Mouse (Mus musculus) frontal cortex, postnatal 25 days (tissue): ENCODE results near the gene Tead3.
"Not testable (repeated sequence)": the region's sequence is repeated elsewhere in the genome, so short reads cannot be mapped to it uniquely, and the experiment has no call there.

Experiments
- DNase-seq, 2 experiments: peaks; one replicate each; pipeline ENCODE4 v3.0.0; 2022; ENCODE audit warnings: low spot score in 2 of 2

Gene Tead3

GRCm38 (mm10) chr17:28360531-28361277, 10.1 kb upstream of the Tead3 start:
- no peak for DNase-seq

DNA sequence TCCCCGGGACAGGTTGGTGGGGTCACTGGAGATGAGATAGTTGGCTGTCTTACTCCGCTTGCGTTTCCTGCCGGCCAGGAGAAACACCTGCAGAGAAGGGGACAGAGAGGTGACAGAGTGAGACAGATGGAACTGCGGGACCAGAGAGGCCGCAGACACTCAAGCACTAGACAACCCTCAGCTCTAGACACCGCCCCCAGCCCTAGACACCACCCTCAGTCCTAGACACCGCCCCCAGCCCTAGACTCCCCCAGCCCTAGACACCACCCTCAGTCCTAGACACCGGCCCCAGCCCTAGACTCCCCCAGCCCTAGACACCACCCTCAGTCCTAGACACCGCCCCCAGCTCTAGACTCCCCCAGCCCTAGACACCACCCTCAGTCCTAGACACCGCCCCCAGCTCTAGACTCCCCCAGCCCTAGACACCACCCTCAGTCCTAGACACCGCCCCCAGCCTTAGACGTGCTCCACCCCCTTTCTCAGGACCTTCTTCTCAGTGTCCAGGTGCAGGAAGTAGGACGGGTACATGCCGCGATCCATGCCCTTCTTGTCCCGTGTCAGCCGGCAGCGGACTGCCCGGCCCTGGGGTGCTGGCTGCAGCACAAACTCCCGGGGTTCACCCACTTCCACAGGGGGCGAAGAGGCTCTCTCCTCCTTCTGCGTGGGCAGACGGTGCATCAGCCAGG, 8.1 kb upstream of the Tead3 start:
- DNase-seq: not testable (repeated sequence)

DNA sequence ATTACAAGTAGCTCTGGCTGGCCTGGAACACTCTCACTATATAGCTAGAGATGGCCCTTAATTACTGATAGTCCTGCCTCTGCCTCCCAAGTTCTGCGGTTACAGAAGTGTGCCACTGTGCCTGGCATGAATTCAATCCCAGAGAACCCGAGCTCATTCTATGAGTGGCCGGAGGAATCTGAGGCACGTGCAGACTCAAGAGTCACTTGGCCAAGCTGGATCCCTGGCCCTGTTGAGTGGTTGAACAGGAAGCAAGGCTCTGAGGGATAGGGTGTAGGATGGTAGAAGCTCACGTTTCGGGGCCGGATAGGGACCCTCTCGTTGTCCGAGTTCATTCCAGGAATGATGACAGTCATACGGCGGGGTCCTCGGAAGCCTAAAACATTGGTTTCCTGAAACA, 5.3 kb upstream of the Tead3 start:
- DNase-seq: no peak

- DNase-seq: no peak
Observed at GRCm38 (mm10) chr17:28352018-28352417, 1.4 kb upstream of the Tead3 start.

DNA sequence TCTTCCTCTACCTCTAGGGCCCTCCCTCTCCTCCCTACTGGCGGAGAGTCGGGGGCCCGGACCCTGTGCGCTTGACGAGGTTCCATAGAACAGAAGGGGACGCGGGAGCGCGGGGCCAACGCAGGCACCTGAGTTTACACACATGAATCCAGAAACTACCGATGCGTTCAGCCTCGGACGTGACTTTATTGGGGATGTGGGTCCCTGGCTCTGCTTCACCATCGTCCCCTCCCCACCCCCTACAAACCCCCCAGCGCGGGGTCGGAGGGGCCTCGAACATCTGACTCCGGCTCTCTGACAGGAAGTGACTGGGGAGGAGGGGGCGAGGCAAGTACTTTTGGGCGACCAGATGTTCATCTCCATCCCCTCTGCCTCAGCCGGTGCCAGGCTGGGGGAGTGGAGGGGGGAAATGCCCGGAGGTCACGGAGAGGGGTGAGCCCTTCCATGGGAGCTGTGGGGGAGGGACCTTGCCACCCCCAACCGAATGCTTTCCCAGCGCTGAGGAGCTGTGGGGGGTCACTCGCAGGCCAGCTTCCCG, 805 bp upstream of the Tead3 start:
- DNase-seq: no peak

DNA sequence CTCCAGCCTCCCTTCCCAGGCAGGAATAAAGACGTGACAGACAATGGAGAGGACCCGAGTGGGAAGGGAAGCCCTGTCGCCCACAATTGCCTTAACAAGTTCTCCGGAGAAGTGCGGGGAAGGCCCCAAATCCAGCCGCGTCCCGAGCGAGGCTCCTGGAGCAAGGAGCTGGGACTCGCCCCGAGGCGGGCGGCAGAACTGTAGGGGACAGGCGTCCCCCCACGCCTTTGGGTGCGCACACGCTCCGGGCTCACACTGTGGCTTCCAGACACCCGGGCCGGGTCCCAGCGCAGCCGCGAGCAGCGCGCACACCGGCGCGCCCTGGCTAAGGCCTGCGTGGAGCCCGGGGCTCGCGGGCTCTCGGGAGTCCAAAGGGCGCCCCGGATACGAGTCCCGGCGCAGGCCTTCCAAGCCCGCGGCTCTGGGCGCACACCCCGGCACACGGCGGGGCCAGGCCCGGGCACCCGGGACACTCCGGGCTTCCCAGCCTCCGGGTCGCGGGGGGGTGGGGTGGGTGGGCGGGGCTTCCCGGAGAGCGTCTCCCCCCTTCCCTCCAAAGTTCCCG, 634 bp downstream of the Tead3 start:
- DNase-seq: no peak

DNA sequence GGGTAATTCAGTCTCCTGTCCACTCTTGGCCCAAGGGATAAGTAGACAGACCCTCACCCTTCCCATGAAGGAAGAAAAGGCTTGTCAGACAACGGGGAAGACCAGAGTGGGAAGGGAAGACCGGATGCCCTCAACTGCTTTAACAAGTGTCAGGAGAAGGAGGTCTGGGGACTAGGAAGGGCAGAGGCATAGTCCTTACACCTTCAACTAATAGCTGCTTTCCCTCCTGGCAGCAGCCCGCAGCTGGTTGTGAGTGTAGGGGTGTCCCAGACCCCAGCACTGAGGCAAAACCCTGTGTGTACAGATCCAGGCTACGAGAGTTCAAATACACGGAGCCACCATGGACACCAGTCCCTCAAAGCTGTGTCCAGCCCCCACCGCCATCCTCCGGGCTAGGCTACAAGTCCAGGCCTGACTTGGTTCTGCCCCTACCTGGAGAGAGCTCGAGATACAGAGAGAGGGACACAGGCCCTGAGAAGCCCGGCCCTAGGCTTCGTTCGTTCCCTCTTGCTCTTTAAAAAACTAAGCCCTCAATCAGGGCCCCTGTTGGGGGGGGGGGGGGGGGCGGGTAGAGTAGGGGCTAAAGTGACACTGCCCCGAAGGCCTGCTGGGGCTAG, 1.2 kb downstream of the Tead3 start:
- no peak for DNase-seq

DNA sequence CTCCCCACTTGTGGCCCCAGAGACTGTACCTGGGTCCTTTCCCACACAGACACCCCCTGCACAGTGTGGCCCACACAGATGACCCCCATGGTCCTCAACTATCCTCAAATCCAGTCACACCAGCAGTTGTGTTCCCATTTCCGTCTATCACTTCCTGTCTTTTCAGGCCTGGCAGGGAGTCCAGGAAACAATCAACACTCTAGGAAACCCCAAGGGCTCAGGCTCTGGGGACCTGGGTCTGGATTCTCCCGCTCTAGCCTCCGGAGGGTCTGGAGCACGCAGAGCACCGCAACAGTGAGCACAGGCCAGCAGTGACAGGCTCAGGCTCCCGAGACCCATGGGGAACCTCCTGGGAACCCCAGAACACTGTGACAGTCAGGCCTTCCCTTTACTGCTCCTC, 2.4 kb downstream of the Tead3 start:
- DNase-seq: no peak

GRCm38 (mm10) chr17:28347327-28347726, 3.3 kb downstream of the Tead3 start:
- DNase-seq: no peak

DNA sequence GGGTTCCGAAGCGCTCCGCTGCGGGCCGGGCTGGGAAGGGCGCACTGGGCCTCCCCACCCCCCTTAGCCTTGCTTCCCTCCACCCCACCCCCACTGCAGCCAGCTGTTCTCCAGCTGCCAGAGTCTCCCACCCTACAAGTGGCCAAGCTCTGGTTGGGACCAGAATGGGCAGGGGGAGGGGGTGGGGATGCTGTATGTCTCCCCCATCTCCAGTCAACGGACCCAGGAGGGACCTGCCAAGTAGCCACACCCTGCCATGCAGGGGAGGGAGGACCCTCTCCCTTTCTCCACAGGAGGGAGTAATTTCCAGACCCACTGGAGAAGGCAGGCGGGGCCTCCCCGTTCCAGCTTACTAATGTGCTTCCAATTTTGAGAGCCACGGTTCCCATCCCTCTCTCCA, 4.7 kb downstream of the Tead3 start:
- no peak for DNase-seq

GRCm38 (mm10) chr17:28345271-28345721, 5.3 kb downstream of the Tead3 start:
- DNase-seq: no peak

- DNase-seq: no peak
Observed at GRCm38 (mm10) chr17:28344670-28345069, 5.9 kb downstream of the Tead3 start.

GRCm38 (mm10) chr17:28344050-28344607, 6.5 kb downstream of the Tead3 start:
- no peak for DNase-seq

GRCm38 (mm10) chr17:28341091-28341490, 9.5 kb downstream of the Tead3 start:
- DNase-seq: peak; percentile 30 to 43

- DNase-seq: no peak
Observed at GRCm38 (mm10) chr17:28340578-28340977, 10.0 kb downstream of the Tead3 start.

- DNase-seq: no peak
Observed at GRCm38 (mm10) chr17:28337547-28337946, 13.1 kb downstream of the Tead3 start.

- DNase-seq: no peak
Observed at GRCm38 (mm10) chr17:28335267-28335666, 15.3 kb downstream of the Tead3 start.

DNA sequence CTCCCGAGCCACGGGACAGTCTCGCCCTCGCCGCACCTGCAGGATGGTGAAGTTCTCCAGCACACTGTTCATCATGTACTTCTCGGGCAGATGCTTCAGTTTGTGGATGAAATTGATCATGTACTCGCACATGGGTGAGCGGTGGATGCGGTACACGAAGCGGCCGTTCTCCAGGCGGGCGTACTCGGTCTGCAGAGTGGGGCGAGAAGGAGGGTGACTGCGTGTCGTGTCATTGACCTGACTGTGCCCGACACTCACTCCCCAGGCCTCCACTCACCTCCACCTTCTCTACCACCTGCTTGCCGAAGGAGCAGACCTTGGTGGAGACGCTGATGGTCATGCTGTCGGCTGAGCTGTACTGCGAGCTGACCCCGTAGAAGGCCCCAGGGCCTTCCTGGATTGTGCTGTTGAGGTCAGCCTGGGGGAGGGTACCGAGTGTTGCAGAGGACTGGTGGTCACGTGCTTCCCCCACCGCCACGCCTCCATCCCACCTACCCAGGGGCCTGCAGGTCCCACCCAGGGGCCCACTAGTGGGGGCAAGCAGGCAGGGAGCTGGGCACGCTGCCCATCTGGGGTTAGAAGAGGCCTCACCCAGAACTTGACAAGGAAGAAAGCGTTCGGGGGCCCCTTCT, 17.6 kb downstream of the Tead3 start:
- DNase-seq: no peak

- no peak for DNase-seq
Observed at GRCm38 (mm10) chr17:28332113-28332914, 18.3 kb downstream of the Tead3 start.

GRCm38 (mm10) chr17:28331241-28332112, 19.1 kb downstream of the Tead3 start:
- no peak for DNase-seq
